Mouse (Mus musculus) lung, adult 2 months (tissue): ENCODE results near the gene Fam227a. TPM values are rescaled to one million over a fixed set of nuclear protein-coding genes. Genes with fewer than 3 reads are reported as not detected.

Source experiments
- DNase-seq: peaks from one replicate; pipeline ENCODE4 v3.0.0; 2022
- H3K4me1 ChIP-seq: fragments of 200-500 bp; 2 replicates; pipeline ENCODE4 v1.6.1; 2011; ENCODE audit warnings: low read length; ENCODE audit not compliant: control insufficient read depth, insufficient read depth
- H3K4me3 ChIP-seq: fragments of 200-500 bp; replicated peaks from 2 replicates; pipeline ENCODE3; 2011; ENCODE audit warnings: low read depth, mild to moderate bottlenecking, control low read depth, low read length; ENCODE audit errors: extremely low read depth
- CTCF ChIP-seq: fragments of 200-500 bp; IDR thresholded peaks from 2 replicates; pipeline ENCODE4 v1.5.1; 2011; ENCODE audit warnings: mild to moderate bottlenecking, low read length, control low read depth; ENCODE audit not compliant: insufficient read depth
- POLR2A ChIP-seq: fragments of 200-500 bp; IDR thresholded peaks from 2 replicates; pipeline ENCODE4 v1.6.1; 2011; ENCODE audit warnings: low read depth, mild to moderate bottlenecking, control low read depth, low read length, borderline replicate concordance; ENCODE audit errors: extremely low read depth
- WGBS: fragments of 180-500 bp; shearing (Covaris S2); methylation state at CpG from one replicate; pipeline ENCODE4 v1.1.7; 2018; 5-methylcytosine and 5-hydroxymethylcytosine counted together
- polyA plus RNA-seq: library from polyadenylated mRNA; depleted of rRNA; stranded (reverse); fragments of >200 nt; gene quantifications from 2 replicates; pipeline ENCODE4 v1.2.3, GENCODE M21; 2012

The Fam227a gene
- polyA plus RNA-seq, 1 experiment: 4.2 TPM

DNA sequence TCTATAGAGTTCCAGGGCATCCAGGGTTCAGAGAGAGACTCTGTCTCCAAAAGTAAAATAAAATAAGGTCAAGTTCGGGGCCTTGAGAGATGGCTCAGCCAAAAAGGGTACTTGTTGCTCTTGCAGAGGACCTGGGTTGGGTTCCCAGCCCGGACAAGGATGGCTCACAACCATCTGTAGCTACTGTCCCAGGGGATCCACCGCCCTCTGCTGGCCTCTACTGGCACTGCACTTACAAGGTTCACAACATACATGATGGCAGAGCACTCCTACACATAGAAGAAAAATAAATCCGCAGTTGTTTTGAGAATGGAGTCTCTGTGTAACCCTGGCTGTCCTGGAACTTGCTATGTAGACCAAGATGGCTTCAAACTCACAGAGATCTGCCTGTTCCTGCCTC is 3.1 kb upstream of the Fam227a start:
- 72% methylated on average over 4 of the region's 4 CpGs for WGBS
- DNase-seq: no peak
- H3K4me1 ChIP-seq: peaks cover 3% of the 10 kb centered on the region; the same call in 1 of the 2 replicates
- peak; percentile 59 for TF ChIP-seq CTCF
- TF ChIP-seq POLR2A: no peak
- H3K4me3 ChIP-seq: no peak overlapping the region

DNA sequence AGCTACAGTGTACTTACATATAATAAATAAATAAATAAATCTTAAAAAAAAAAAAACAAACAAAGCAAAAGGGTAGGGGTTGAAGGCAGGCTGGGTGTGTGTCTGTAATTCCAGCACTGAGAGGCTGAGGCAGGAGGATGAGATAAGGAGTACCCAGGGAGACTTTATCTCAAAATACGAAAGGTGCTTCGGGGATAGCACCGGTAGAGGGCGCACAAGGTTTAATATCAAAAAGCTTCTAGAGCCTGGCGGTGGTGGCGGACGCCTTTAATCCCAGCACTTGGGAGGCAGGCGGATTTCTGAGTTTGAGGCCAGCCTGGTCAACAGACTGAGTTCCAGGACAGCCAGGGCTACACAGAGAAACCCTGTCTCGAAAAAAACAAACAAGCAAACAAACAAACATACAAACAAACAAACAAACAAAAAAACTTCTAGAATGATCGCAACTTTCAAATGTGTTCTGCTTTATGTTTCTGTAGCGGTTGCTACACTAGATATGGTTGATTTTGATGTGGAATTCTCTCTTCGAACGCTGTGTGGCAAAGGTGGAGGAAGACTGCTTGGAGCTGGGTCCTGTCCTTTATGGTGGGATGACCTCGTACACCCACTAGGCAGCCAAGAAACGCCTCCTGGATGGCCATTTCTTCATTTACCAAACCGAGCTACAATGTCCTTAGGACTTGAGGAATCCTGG is 772 bp downstream of the Fam227a start:
- H3K4me3 ChIP-seq: peak overlapping the region; percentile 100
- WGBS: 2% methylated on average over 16 of the region's 16 CpGs
- DNase-seq: peak; percentile 85
- TF ChIP-seq POLR2A: no peak
- TF ChIP-seq CTCF: peak; percentile 45
- H3K4me1 ChIP-seq: peaks cover 3% of the 10 kb centered on the region; the same call in 1 of the 2 replicates

DNA sequence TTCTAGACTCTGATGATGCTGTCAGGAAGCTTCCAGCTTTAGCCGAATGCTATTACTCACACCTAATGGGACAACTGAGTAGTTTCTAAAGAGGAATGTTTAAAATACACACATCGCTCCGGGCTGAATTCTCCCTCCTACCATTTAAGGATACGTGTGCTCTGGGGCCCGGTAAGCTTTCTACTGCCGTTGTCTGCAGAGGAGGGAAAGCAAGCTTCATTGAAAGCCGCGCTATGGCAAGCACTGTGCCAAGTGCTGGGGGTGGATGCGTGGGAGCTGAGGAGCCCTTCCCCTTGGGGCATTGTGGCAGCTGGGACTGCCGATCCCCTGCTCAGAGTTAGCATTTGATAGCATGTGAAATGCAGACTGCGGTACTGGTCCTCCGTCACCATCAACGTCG is 2.3 kb downstream of the Fam227a start:
- H3K4me3 ChIP-seq: no peak overlapping the region

DNA sequence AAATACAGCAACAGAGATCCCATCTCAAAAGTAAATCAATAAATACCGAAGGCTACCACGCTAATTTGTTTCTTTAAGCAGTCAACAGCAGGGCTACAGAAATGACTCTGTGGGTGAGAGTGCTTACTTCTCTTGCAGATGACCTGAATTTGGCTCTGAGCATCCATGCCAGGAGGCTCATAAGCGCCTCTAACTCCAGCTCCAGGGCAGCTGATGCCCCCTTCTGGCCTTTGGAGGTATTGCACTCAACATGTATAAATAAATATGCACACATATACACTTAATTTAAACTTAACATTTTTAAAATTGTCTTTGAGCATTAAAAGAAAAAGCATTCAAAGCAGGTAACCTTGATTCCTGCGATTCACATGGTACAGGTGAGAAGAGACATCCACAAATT is 7.3 kb downstream of the Fam227a start:
- no peak for DNase-seq
- Histone ChIP-seq H3K4me3 (no peak overlapping the region), H3K4me1 (no peaks in the 10 kb centered on the region)
- no peak for TF ChIP-seq POLR2A
- peak; percentile 46 for TF ChIP-seq CTCF
- 79% methylated on average over 4 of the region's 4 CpGs for WGBS

More for the DNA sequence above, 2.3 kb downstream of the Fam227a start:
- 87% methylated on average over 14 of the region's 14 CpGs for WGBS
- DNase-seq: no peak
- peaks cover 3% of the 10 kb centered on the region; the same call in 1 of the 2 replicates for H3K4me1 ChIP-seq
- no peak for TF ChIP-seq POLR2A

DNA sequence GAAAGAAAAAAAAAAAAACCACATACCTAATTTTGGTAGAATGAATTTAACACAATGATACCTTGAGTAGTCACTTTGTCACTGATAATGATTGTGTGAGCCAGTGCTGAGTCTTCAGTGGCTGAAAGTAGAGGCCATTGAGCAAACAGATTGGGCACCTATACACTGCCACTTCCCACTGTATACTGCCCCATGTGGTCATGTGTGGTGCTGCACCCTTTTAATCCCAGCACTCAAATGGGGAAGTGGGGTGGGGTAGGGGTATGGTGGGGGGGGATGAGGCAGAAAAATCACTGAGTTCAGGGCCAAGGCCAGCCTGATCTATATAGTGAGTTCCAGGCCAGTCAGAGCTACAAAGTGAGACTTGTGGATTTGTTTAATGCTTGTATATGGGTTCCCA is 8.2 kb downstream of the Fam227a start:
- Histone ChIP-seq H3K4me1 (no peaks in the 10 kb centered on the region), H3K4me3 (no peak overlapping the region)
- TF ChIP-seq CTCF (peak; percentile 63), POLR2A (no peak)
- DNase-seq: peak; percentile 20

DNA sequence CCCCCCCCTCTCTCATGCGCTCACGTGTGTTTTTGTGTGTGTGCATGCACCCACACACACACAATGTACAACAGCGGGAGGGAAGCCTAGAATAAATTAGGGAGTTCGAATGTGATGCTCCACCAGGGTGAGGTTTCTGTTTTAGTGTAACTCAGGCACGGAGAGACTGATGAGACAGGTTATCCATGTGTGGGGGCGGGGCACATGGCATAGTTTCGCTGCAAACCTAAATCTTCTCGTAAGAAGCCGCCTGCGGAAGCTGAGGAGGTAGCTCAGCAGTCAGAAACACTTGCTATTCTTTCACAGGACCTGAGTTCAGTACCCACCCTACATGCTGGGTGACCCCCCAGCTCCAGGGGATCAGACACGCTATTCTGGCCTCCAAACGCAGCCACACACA is 10.6 kb downstream of the Fam227a start:
- WGBS: 88% methylated on average over 12 of the region's 12 CpGs
- Histone ChIP-seq H3K4me3 (no peak overlapping the region), H3K4me1 (no peaks in the 10 kb centered on the region)
- TF ChIP-seq POLR2A (no peak), CTCF (no peak)
- DNase-seq: no peak

DNA sequence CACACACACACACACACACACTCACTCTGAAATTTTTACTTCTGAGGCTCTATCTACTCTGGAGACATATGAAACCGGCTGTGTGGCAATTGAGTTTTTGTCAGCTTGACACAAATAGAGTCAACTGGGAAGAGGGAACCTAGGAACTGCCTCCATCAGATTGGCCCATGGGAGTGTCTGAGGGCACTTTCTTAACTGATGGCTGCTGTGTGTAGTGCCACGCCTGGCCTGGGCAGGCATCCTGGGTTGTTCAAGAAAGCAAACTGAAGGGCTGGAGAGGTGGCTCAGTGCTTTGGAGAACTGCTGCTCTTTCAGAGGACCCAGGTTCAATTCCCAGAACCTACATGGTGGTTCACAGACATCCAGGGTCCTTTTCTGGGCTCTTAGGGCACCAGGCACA is 13.3 kb downstream of the Fam227a start:
- 88% methylated on average over 2 of the region's 2 CpGs for WGBS
- H3K4me3 ChIP-seq: no peak overlapping the region
- H3K4me1 ChIP-seq: no peaks in the 10 kb centered on the region
- TF ChIP-seq POLR2A (no peak), CTCF (no peak)
- DNase-seq: no peak

DNA sequence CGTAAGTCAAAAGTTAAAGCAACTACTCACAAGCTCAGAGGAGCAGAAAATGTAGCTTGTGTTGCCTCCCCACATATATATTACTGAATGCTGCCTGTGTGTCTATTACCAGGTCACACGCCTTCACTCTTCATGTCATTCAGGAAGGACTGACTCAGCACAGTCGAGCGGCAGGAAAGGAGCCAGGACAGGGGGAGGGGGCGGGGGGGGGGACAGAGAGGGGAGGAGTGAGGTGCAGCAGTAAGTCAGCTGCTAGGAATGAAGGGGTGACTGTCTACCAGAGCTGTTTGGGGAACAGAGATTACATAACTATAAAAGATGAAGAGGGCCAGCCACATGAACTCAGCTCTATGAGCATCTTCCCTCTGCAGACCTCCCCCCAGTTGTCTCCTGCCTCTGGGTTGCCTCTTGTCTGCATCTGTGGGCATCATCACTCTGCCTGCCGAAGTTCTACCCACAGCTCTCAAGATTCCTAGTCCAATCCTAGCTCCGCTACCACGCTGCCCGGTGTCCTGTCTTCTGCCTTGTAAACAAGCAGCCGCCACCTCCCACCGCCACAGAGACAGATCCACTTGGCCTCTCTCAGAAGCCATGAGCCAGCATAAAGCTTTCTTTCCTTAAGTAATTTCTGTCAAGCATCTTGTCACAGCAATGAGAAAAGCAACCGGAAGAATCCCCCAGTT is 17.5 kb downstream of the Fam227a start:
- WGBS: 54% methylated on average over 12 of the region's 12 CpGs
- no peak for TF ChIP-seq POLR2A
- no peak for TF ChIP-seq CTCF
- no peak for DNase-seq
- Histone ChIP-seq H3K4me1 (no peaks in the 10 kb centered on the region), H3K4me3 (no peak overlapping the region)

DNA sequence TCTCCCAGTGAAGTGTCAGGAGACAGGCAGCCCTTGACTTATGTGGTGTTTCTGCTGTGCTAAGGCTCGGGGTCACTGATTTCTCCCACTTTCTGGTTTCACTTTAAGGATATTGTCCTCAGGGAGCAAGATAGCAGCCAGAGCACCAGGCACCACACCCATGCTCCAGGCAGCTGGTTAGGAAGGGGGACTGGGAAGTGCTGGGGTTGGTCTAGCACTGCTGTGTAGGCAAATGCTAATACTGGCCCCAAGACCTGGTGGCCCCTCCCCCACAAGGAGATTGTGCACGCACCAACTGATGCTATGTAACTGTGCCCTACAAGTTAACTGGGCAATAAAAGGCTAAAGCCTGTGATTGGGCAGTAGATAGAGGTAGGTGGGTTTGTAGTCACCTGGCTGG is 28.3 kb downstream of the Fam227a start:
- no peak for DNase-seq
- WGBS: 79% methylated on average over 2 of the region's 2 CpGs
- TF ChIP-seq CTCF (no peak), POLR2A (no peak)
- H3K4me3 ChIP-seq: no peak overlapping the region
- no peaks in the 10 kb centered on the region for H3K4me1 ChIP-seq
